Mouse (Mus musculus): Measurements from ENCODE around the gene Amfr.

The Amfr gene

GRCm38 (mm10) chr8:93981679-93982215 is 30.9 kb downstream of the Amfr start:
- DNase-seq (ENCODE audit: low spot score in 2 of 2): no peak

GRCm38 (mm10) chr8:93980141-93980540 is 32.5 kb downstream of the Amfr start:
- no peak for DNase-seq (ENCODE audit: low spot score in 2 of 2)

GRCm38 (mm10) chr8:93976446-93977211 is 36.0 kb downstream of the Amfr start:
- no peak for DNase-seq (ENCODE audit: low spot score in 2 of 2)

- no peak for DNase-seq (ENCODE audit: low spot score in 2 of 2)
These were observed 37.3 kb downstream of the Amfr start for GRCm38 (mm10) chr8:93975358-93975757.

- DNase-seq (ENCODE audit: low spot score in 2 of 2): no peak
These were observed 37.9 kb downstream of the Amfr start for GRCm38 (mm10) chr8:93974602-93975186.

GRCm38 (mm10) chr8:93973831-93974375 is 38.7 kb downstream of the Amfr start:
- no peak for DNase-seq (ENCODE audit: low spot score in 2 of 2)

- no peak for DNase-seq (ENCODE audit: low spot score in 2 of 2)
These were observed 39.5 kb downstream of the Amfr start for GRCm38 (mm10) chr8:93972971-93973734.

GRCm38 (mm10) chr8:93972211-93972610 is 40.4 kb downstream of the Amfr start:
- DNase-seq (ENCODE audit: low spot score in 2 of 2): no peak

- DNase-seq (ENCODE audit: low spot score in 2 of 2): no peak
These were observed 41.2 kb downstream of the Amfr start for GRCm38 (mm10) chr8:93971451-93971850.

GRCm38 (mm10) chr8:93969626-93970340 is 42.9 kb downstream of the Amfr start:
- no peak for DNase-seq (ENCODE audit: low spot score in 2 of 2)

GRCm38 (mm10) chr8:93968293-93968692 is 44.3 kb downstream of the Amfr start:
- DNase-seq (ENCODE audit: low spot score in 2 of 2): no peak

- no peak for DNase-seq (ENCODE audit: low spot score in 2 of 2)
These were observed 51.7 kb downstream of the Amfr start for GRCm38 (mm10) chr8:93960909-93961308.

- no peak for DNase-seq (ENCODE audit: low spot score in 2 of 2)
These were observed 54.2 kb downstream of the Amfr start for GRCm38 (mm10) chr8:93958402-93958801.

- no peak for DNase-seq (ENCODE audit: low spot score in 2 of 2)
These were observed 60.1 kb downstream of the Amfr start for GRCm38 (mm10) chr8:93952511-93952910.

GRCm38 (mm10) chr8:93950133-93950532 is 62.5 kb downstream of the Amfr start:
- no peak for DNase-seq (ENCODE audit: low spot score in 2 of 2)

GRCm38 (mm10) chr8:93946397-93946796 is 66.2 kb downstream of the Amfr start:
- no peak for DNase-seq (ENCODE audit: low spot score in 2 of 2)

GRCm38 (mm10) chr8:93945781-93946180 is 66.9 kb downstream of the Amfr start:
- no peak for DNase-seq (ENCODE audit: low spot score in 2 of 2)

- DNase-seq (ENCODE audit: low spot score in 2 of 2): no peak
These were observed 71.0 kb downstream of the Amfr start for GRCm38 (mm10) chr8:93941636-93942054.

- no peak for DNase-seq (ENCODE audit: low spot score in 2 of 2)
These were observed 71.9 kb downstream of the Amfr start for GRCm38 (mm10) chr8:93940542-93941423.

- no peak for DNase-seq (ENCODE audit: low spot score in 2 of 2)
These were observed 74.4 kb downstream of the Amfr start for GRCm38 (mm10) chr8:93938193-93938592.

Measured in thymus, postnatal 10 days (tissue).